Mouse (Mus musculus) ES-E14 (cell line): Measurements from ENCODE around the gene Sbk1. TPM values are rescaled to one million over a fixed set of nuclear protein-coding genes. Genes with fewer than 3 reads are reported as not detected.

Experiments
- DNase-seq: peaks from one replicate; pipeline ENCODE4 v3.0.0-alpha.2; 2013; ENCODE audit warnings: low read depth, low spot score
- H3K27ac ChIP-seq: 2 replicates; pipeline ENCODE4 v1.5.1; 2012; ENCODE audit warnings: low read depth, mild to moderate bottlenecking, low read length, moderate library complexity, mixed read lengths; ENCODE audit not compliant: poor library complexity, insufficient read depth, severe bottlenecking
- H3K36me3 ChIP-seq: 2 replicates; pipeline ENCODE4 v1.6.1; 2012; ENCODE audit warnings: mild to moderate bottlenecking, low read length, moderate library complexity, mixed read lengths; ENCODE audit not compliant: control insufficient read depth, poor library complexity, insufficient read depth, severe bottlenecking
- H3K4me1 ChIP-seq, 2 experiments: fragments of 150-350 bp in 1 of 2; sonication (generic) in 1 of 2; 2 replicates each; pipeline ENCODE4 v1.6.1; 2012; ENCODE audit warnings: low read length in 2 of 2, mild to moderate bottlenecking in 1 of 2, mixed read lengths in 1 of 2; ENCODE audit not compliant: control insufficient read depth in 2 of 2, insufficient read depth in 2 of 2, poor library complexity in 1 of 2
- H3K4me3 ChIP-seq, 2 experiments: fragments of 150-350 bp in 1 of 2; sonication (generic) in 1 of 2; 2 replicates each; pipeline ENCODE4 v1.5.1; 2012; ENCODE audit warnings: low read length in 2 of 2, low read depth in 1 of 2, mild to moderate bottlenecking in 1 of 2, mixed read lengths in 1 of 2; ENCODE audit not compliant: insufficient read depth in 1 of 2, poor library complexity in 1 of 2, severe bottlenecking in 1 of 2
- H3K9ac ChIP-seq: 2 replicates; pipeline ENCODE4 v1.6.1; 2012; ENCODE audit warnings: low read depth, mild to moderate bottlenecking, low read length, mixed read lengths; ENCODE audit not compliant: poor library complexity, insufficient read depth, severe bottlenecking
- H3K9me3 ChIP-seq: fragments of 150-350 bp; sonication (generic); 2 replicates; pipeline ENCODE4 v1.6.1; 2012; ENCODE audit warnings: low read depth, mild to moderate bottlenecking, low read length; ENCODE audit not compliant: control insufficient read depth, insufficient read depth
- CHD2 ChIP-seq: IDR thresholded peaks from 2 replicates; pipeline ENCODE4 v1.6.1; 2014; ENCODE audit warnings: mild to moderate bottlenecking, low read depth, low read length, inconsistent platforms
- HCFC1 ChIP-seq: IDR thresholded peaks from 2 replicates; pipeline ENCODE4 v1.6.1; 2012; ENCODE audit warnings: low read length, inconsistent platforms, borderline replicate concordance; ENCODE audit not compliant: insufficient read depth
- MAFK ChIP-seq: IDR thresholded peaks from 2 replicates; pipeline ENCODE4 v1.6.1; 2014; ENCODE audit warnings: mild to moderate bottlenecking, low read depth, low read length, inconsistent platforms; ENCODE audit not compliant: insufficient read depth
- ZC3H11A ChIP-seq: IDR thresholded peaks from 2 replicates; pipeline ENCODE4 v1.6.1; 2012; ENCODE audit warnings: low read depth, mild to moderate bottlenecking, inconsistent platforms, low read length, borderline replicate concordance
- ZNF384 ChIP-seq: IDR thresholded peaks from 2 replicates; pipeline ENCODE4 v1.6.1; 2012; ENCODE audit warnings: low read depth, low read length, inconsistent platforms
- in situ Hi-C, 2 experiments: fragments of 600-800 bp; cut with MboI; formaldehyde crosslinking; loops; one replicate each; pipeline ENCODE4 v1.15.1; 2025; ENCODE audit warnings: low sequenced_read_pairs in 2 of 2, inconsistent platforms in 1 of 2; ENCODE audit not compliant: unreplicated experiment in 2 of 2
- total RNA-seq: library from RNA; depleted of rRNA; stranded (reverse); fragments of 300-350 nt; gene quantifications from 2 replicates; pipeline ENCODE4 v1.2.3, GENCODE M21; 2012

The Sbk1 gene
- total RNA-seq, 1 experiment: 18.6 TPM

DNA sequence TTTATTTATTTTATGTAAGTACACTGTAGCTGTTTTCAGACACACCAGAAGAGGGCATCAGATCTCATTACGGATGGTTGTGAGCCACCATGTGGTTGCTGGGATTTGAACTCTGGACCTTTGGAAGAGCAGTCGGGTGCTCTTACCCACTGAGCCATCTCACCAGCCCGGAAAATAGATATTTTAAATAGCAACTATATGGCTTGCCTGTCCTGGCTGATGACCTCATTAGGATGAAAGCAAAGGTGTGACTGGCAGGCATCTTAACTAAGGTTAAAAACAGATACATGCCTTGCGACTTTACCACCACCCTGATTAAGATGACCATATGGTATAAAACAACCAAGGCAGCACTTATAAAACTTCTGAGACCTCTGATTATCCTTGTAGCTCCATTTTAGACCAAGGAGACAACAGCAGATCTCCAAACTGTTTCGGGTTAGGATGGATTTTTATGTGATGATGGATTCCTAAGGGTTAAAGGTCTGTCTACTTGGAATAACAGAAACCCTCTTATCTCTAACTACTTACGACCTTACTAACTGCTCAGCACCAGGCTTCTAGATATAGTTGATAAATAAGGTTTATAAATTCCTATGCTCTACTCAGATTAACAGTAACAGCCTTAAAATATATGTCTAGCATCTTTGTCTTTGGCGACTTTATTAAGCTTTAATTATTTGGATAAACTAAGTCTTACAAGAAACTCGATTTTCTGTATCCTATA is 39.9 kb upstream of the Sbk1 start:
- Histone ChIP-seq H3K36me3 (no peaks in the 10 kb centered on the region), H3K27ac (no peak overlapping the region), H3K9ac (no peak overlapping the region), H3K4me1 (peaks cover 0 to 4% of the 10 kb centered on the region in 2 experiments; a peak in 2 of 4 replicates), H3K4me3 (no peak overlapping the region), H3K9me3 (no peaks in the 10 kb centered on the region)
- TF ChIP-seq MAFK (no peak), CHD2 (no peak), ZNF384 (no peak), HCFC1 (no peak), ZC3H11A (no peak)
- in situ Hi-C loops: no loop called here
- no peak for DNase-seq

DNA sequence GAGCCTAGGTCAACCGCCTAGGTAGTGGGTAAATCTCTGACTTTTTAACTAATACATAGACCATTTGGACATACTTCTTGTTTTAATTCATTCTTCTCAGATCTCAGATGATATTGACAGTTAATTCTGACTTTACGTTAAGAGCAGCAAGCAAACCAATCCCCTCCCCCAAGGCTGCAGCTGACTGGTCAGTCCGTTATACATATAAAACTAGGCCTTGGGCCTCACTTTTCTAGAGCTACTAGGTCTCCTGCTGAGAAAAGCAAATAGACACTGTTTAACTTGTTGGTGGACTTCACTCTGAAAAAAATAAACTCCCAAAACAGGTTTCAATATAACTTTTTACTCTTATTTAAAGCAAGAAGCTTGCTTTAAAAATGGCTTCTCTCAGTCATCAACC is 37.8 kb upstream of the Sbk1 start:
- Histone ChIP-seq H3K9ac (no peak overlapping the region), H3K4me3 (no peak overlapping the region), H3K27ac (no peak overlapping the region), H3K9me3 (no peaks in the 10 kb centered on the region), H3K4me1 (peaks cover 0 to 3% of the 10 kb centered on the region in 2 experiments; a peak in 1 of 4 replicates), H3K36me3 (no peaks in the 10 kb centered on the region)
- DNase-seq: no peak
- in situ Hi-C loops: no loop called here
- TF ChIP-seq HCFC1 (no peak), MAFK (no peak), CHD2 (no peak), ZNF384 (no peak), ZC3H11A (no peak)

GRCm38 (mm10) chr7:126236083-126236793 is 36.2 kb upstream of the Sbk1 start:
- H3K9ac ChIP-seq: no peak overlapping the region
- no peaks in the 10 kb centered on the region for H3K9me3 ChIP-seq
- no peak overlapping the region for H3K27ac ChIP-seq
- in situ Hi-C loops: no loop called here
- peaks cover 0 to 3% of the 10 kb centered on the region in 2 experiments; a peak in 1 of 4 replicates for H3K4me1 ChIP-seq
- no peak for DNase-seq
- TF ChIP-seq MAFK: no peak
- no peak for TF ChIP-seq CHD2
- no peak for TF ChIP-seq ZC3H11A
- no peak for TF ChIP-seq ZNF384
- no peak for TF ChIP-seq HCFC1
- H3K4me3 ChIP-seq: no peak overlapping the region
- no peaks in the 10 kb centered on the region for H3K36me3 ChIP-seq

GRCm38 (mm10) chr7:126236794-126237192 is 35.6 kb upstream of the Sbk1 start:
- Histone ChIP-seq H3K4me1 (peaks cover 0 to 3% of the 10 kb centered on the region in 2 experiments; a peak in 1 of 4 replicates), H3K9ac (no peak overlapping the region), H3K9me3 (no peaks in the 10 kb centered on the region), H3K27ac (no peak overlapping the region), H3K4me3 (no peak overlapping the region), H3K36me3 (no peaks in the 10 kb centered on the region)
- no peak for DNase-seq
- in situ Hi-C loops: no loop called here
- no peak for TF ChIP-seq HCFC1
- TF ChIP-seq CHD2: no peak
- no peak for TF ChIP-seq ZNF384
- no peak for TF ChIP-seq MAFK
- TF ChIP-seq ZC3H11A: no peak
